Mouse (Mus musculus) heart, embryonic 13.5 days (tissue): ENCODE measurements around the gene Magohb. TPM values are rescaled to one million over a fixed set of nuclear protein-coding genes. Genes with fewer than 3 reads are reported as not detected.
"Not testable (repeated sequence)": the region's sequence is repeated elsewhere in the genome, so short reads cannot be mapped to it uniquely, and the experiment has no call there.

Experiments
- ATAC-seq: fragments of 200-750 bp; cut with Nextera tagmentation; 2 replicates; pipeline ENCODE4 v1.8.0; 2017; ENCODE audit warnings: moderate TSS enrichment; ENCODE audit not compliant: insufficient number of reproducible peaks, low FRiP score, low TSS enrichment; ENCODE audit errors: extremely low read depth
- H3K27ac ChIP-seq: fragments of 300-500 bp; sonication (generic); replicated peaks from 2 replicates; pipeline ENCODE4 v1.5.1; 2015; ENCODE audit warnings: moderate library complexity, mild to moderate bottlenecking, inconsistent platforms
- H3K27me3 ChIP-seq: fragments of 300-500 bp; sonication (generic); replicated peaks from 2 replicates; pipeline ENCODE4 v1.6.1; 2015; ENCODE audit warnings: mild to moderate bottlenecking, inconsistent platforms
- H3K36me3 ChIP-seq: fragments of 300-500 bp; sonication (generic); 2 replicates; pipeline ENCODE4 v1.6.1; 2015; ENCODE audit warnings: mild to moderate bottlenecking, inconsistent platforms
- H3K4me1 ChIP-seq: fragments of 300-500 bp; sonication (generic); 2 replicates; pipeline ENCODE4 v1.6.1; 2015; ENCODE audit warnings: inconsistent platforms
- H3K4me2 ChIP-seq: fragments of 300-500 bp; sonication (generic); 2 replicates; pipeline ENCODE4 v1.6.1; 2015; ENCODE audit warnings: inconsistent platforms, mild to moderate bottlenecking, moderate library complexity
- H3K4me3 ChIP-seq: fragments of 300-500 bp; sonication (generic); 2 replicates; pipeline ENCODE4 v1.5.1; 2015; ENCODE audit warnings: moderate library complexity, mild to moderate bottlenecking, inconsistent platforms
- H3K9ac ChIP-seq: fragments of 300-500 bp; sonication (generic); 2 replicates; pipeline ENCODE4 v1.6.1; 2015; ENCODE audit warnings: inconsistent platforms, mild to moderate bottlenecking, moderate library complexity
- H3K9me3 ChIP-seq: fragments of 300-500 bp; sonication (generic); 2 replicates; pipeline ENCODE4 v1.6.1; 2016; ENCODE audit warnings: inconsistent platforms
- WGBS: fragments of 180-500 bp; shearing (Covaris S2); methylation state at CpG from one replicate; pipeline ENCODE4 v1.1.7; 2015; ENCODE audit warnings: mixed read lengths; 5-methylcytosine and 5-hydroxymethylcytosine counted together
- polyA plus RNA-seq: library from polyadenylated mRNA; unstranded; fragments of >200 nt; fragmentation: Nextera tagmentation; extraction: Ambion mirVana; gene quantifications from 2 replicates; pipeline ENCODE4 v1.2.1, GENCODE M21; 2015

Magohb gene
- polyA plus RNA-seq, 1 experiment from 2014 or later, result 39.1 TPM

GRCm38 (mm10) chr6:131294435-131295112, 1.5 kb upstream of the Magohb start:
- Histone ChIP-seq H3K4me1 (peaks cover 14% of the 10 kb centered on the region), H3K27ac (no peak overlapping the region), H3K27me3 (0 out of 2 replicates have a peak, but pooled peaks cover 4% of the 10 kb centered on the region), H3K4me3 (no peak overlapping the region), H3K9me3 (no peaks in the 10 kb centered on the region), H3K9ac (no peak overlapping the region), H3K4me2 (no peak overlapping the region), H3K36me3 (no peaks in the 10 kb centered on the region)
- 81% methylated on average over 5 of the region's 5 CpGs for WGBS
- ATAC-seq, result no peak

- Histone ChIP-seq H3K27me3 (0 out of 2 replicates have a peak, but pooled peaks cover 4% of the 10 kb centered on the region), H3K4me1 (peaks cover 14% of the 10 kb centered on the region), H3K4me2 (no peak overlapping the region; the same call in 1 of the 2 replicates), H3K36me3 (peaks cover 3% of the 10 kb centered on the region; the same call in 1 of the 2 replicates), H3K4me3 (no peak overlapping the region), H3K9ac (no peak overlapping the region), H3K27ac (no peak overlapping the region), H3K9me3 (no peaks in the 10 kb centered on the region)
- ATAC-seq, result no peak
- WGBS, result 82% methylated on average over 5 of the region's 5 CpGs
Observed at GRCm38 (mm10) chr6:131293916-131294315, 872 bp upstream of the Magohb start.

- H3K27me3 ChIP-seq, result 0 out of 2 replicates have a peak, but pooled peaks cover under 1% of the 10 kb centered on the region
- ATAC-seq, result no peak
- peak overlapping the region; percentile 78 for H3K4me3 ChIP-seq
- H3K9ac ChIP-seq, result peak overlapping the region; percentile 91
- peaks cover 16% of the 10 kb centered on the region for H3K36me3 ChIP-seq
- H3K9me3 ChIP-seq, result no peaks in the 10 kb centered on the region
- peak overlapping the region; percentile 55 for H3K27ac ChIP-seq
- peak overlapping the region; percentile 73 for H3K4me2 ChIP-seq
- WGBS, result 14% methylated on average over 10 of the region's 10 CpGs
- H3K4me1 ChIP-seq, result peaks cover 14% of the 10 kb centered on the region
Observed at GRCm38 (mm10) chr6:131292276-131292990, 611 bp downstream of the Magohb start.

GRCm38 (mm10) chr6:131290430-131290829, 2.6 kb downstream of the Magohb start:
- no peak overlapping the region for H3K4me3 ChIP-seq
- no peak for ATAC-seq
- no peaks in the 10 kb centered on the region for H3K27me3 ChIP-seq
- 15% methylated on average over 2 of the region's 2 CpGs for whole genome bisulfite sequencing
- H3K9me3 ChIP-seq, result no peaks in the 10 kb centered on the region
- no peak overlapping the region for H3K9ac ChIP-seq
- H3K36me3 ChIP-seq, result peaks cover 28% of the 10 kb centered on the region
- no peak overlapping the region for H3K4me2 ChIP-seq
- H3K27ac ChIP-seq, result no peak overlapping the region
- peaks cover 14% of the 10 kb centered on the region for H3K4me1 ChIP-seq

- 89% methylated on average over 2 of the region's 2 CpGs for WGBS
- not testable (repeated sequence) for H3K4me1 ChIP-seq, H3K9ac ChIP-seq, ATAC-seq, H3K27me3 ChIP-seq, H3K9me3 ChIP-seq, H3K4me2 ChIP-seq, H3K27ac ChIP-seq, H3K4me3 ChIP-seq
- H3K36me3 ChIP-seq, result peaks cover 39% of the 10 kb centered on the region
Observed at GRCm38 (mm10) chr6:131278160-131278559, 14.9 kb downstream of the Magohb start.

- H3K4me2 ChIP-seq, result no peak overlapping the region
- 78% methylated on average over 4 of the region's 4 CpGs for WGBS
- H3K9me3 ChIP-seq, result no peaks in the 10 kb centered on the region
- no peak overlapping the region for H3K9ac ChIP-seq
- no peaks in the 10 kb centered on the region for H3K27me3 ChIP-seq
- H3K27ac ChIP-seq, result no peak overlapping the region
- no peaks in the 10 kb centered on the region for H3K4me1 ChIP-seq
- no peak for ATAC-seq
- H3K36me3 ChIP-seq, result peaks cover 24% of the 10 kb centered on the region
- H3K4me3 ChIP-seq, result no peak overlapping the region
Observed at GRCm38 (mm10) chr6:131276659-131277058, 16.4 kb downstream of the Magohb start.

GRCm38 (mm10) chr6:131272311-131272710, 20.7 kb downstream of the Magohb start:
- Histone ChIP-seq H3K4me3 (no peak overlapping the region), H3K9ac (no peak overlapping the region), H3K27ac (no peak overlapping the region), H3K9me3 (no peaks in the 10 kb centered on the region), H3K36me3 (peaks cover 6% of the 10 kb centered on the region; the same call in 1 of the 2 replicates), H3K4me2 (no peak overlapping the region), H3K4me1 (no peaks in the 10 kb centered on the region), H3K27me3 (no peaks in the 10 kb centered on the region)
- ATAC-seq, result no peak
- WGBS, result 86% methylated on average over 1 of the region's 1 CpGs

GRCm38 (mm10) chr6:131270312-131270711, 22.7 kb downstream of the Magohb start:
- H3K27me3 ChIP-seq, result no peaks in the 10 kb centered on the region
- H3K4me3 ChIP-seq, result no peak overlapping the region
- H3K4me2 ChIP-seq, result no peak overlapping the region
- no peak for ATAC-seq
- WGBS, result 33% methylated on average over 1 of the region's 1 CpGs
- H3K9me3 ChIP-seq, result no peaks in the 10 kb centered on the region
- no peak overlapping the region for H3K9ac ChIP-seq
- no peaks in the 10 kb centered on the region for H3K36me3 ChIP-seq
- no peak overlapping the region for H3K27ac ChIP-seq
- no peaks in the 10 kb centered on the region for H3K4me1 ChIP-seq

GRCm38 (mm10) chr6:131269599-131269998, 23.4 kb downstream of the Magohb start:
- H3K9me3 ChIP-seq, result no peaks in the 10 kb centered on the region
- no peak for ATAC-seq
- H3K9ac ChIP-seq, result no peak overlapping the region
- H3K27ac ChIP-seq, result no peak overlapping the region
- H3K4me1 ChIP-seq, result no peaks in the 10 kb centered on the region
- 80% methylated on average over 2 of the region's 2 CpGs for WGBS
- no peak overlapping the region for H3K4me2 ChIP-seq
- H3K36me3 ChIP-seq, result no peaks in the 10 kb centered on the region
- no peak overlapping the region for H3K4me3 ChIP-seq
- H3K27me3 ChIP-seq, result no peaks in the 10 kb centered on the region

- Histone ChIP-seq H3K4me3 (no peak overlapping the region), H3K36me3 (no peaks in the 10 kb centered on the region), H3K9me3 (no peaks in the 10 kb centered on the region), H3K9ac (no peak overlapping the region), H3K4me2 (no peak overlapping the region), H3K27ac (no peak overlapping the region), H3K27me3 (no peaks in the 10 kb centered on the region), H3K4me1 (no peaks in the 10 kb centered on the region)
- ATAC-seq, result no peak
- WGBS, result 76% methylated on average over 5 of the region's 5 CpGs
Observed at GRCm38 (mm10) chr6:131264175-131264574, 28.9 kb downstream of the Magohb start.

GRCm38 (mm10) chr6:131262778-131263177, 30.3 kb downstream of the Magohb start:
- WGBS, result 59% methylated on average over 3 of the region's 3 CpGs

More at GRCm38 (mm10) chr6:131262778-131263177, 30.3 kb downstream of the Magohb start:
- Histone ChIP-seq H3K9me3 (no peaks in the 10 kb centered on the region), H3K27ac (no peak overlapping the region), H3K4me1 (no peaks in the 10 kb centered on the region), H3K27me3 (no peaks in the 10 kb centered on the region), H3K9ac (no peak overlapping the region), H3K4me3 (no peak overlapping the region), H3K36me3 (no peaks in the 10 kb centered on the region), H3K4me2 (no peak overlapping the region)
- ATAC-seq, result no peak
